Mouse (Mus musculus) kidney, adult 8-10 months (tissue): ENCODE measurements around the gene Fcor.

ENCODE experiments used
- DNase-seq, 2 experiments: peaks; one replicate each; pipeline ENCODE4 v3.0.0; 2022

Fcor gene

DNA sequence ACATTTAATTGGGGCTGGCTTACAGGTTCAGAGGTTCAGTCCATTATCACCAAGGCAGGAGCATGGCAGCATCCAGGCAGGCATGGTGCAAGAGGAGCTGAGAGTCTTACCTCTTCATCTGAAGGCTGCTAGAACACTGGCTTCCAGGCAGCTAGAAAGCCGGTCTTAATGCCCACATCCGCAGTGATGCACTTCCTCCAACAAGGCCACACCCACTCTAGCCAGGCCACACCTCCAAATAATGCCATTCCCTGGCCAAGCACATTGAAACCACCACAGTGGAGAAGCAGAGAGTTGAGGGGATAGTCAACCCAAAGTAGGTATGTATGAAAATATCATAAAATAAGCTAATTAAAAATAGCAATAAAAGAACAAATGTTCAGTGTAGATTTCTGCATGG lies 1.8 kb downstream of the Fcor start:
- no peak for DNase-seq

DNA sequence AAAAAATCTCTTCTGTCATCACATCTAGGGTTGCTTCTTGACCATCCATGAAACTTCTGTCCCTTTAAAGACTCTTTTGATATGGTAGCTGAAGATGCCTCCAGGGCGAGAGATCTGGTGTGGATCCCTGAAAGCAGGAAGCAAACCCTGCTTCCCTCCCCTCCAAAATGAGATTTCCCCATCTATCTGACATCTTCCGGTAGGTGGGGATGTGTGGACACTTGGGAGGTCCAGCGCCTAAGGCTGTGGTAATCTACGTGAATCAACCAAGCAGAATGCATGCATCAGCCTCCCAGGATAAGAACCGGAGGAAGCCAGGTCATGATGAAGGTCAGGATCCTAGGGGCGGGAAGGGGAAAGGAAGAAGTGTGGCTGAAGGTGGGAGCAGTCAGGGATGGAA lies 6.7 kb downstream of the Fcor start, which contains the start of gene Mcemp1:
Gene Mcemp1, plus strand, starts transcription at position 248 of the 400 bp plus-strand sequence.
- no peak for DNase-seq

DNA sequence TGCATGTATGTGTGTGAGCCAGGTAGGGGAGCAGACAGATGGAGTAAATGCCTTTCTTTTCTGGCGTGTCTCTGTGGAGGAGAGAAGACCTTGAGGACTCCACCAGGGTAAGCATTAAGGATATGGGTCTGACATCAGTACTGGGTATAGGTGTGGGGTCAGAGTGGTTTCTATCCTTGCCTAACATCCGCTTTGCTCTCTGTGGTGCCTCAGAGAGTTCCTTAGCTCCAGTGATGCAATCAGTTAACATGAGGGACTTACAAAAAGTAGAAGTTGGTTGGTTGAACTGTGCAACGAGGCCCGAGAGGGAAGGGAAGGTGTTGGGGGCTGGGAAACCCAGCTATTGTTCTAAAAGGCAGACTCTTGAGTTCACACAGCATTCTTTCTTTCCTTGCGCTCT lies 7.8 kb downstream of the Fcor start:
- no peak for DNase-seq

DNA sequence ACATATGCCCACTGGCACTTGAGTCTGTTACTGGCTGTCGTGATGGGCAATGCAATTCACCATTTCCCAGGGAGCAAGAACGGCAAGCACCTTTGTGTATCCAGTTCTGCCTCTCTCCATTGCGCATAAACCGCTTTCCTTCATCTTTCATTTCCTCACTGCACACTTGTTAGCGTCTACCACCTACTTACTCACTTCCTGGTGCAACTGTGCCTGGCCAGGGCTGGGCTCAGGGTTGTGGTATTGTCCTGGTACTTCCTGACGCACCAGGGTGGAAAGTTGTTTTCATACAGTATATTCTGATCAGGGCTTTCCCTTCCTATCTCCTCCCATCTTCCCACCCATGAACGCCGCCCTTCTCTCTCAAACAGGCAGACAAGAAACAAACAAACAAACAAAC lies 11.3 kb downstream of the Fcor start:
- DNase-seq, result no peak

DNA sequence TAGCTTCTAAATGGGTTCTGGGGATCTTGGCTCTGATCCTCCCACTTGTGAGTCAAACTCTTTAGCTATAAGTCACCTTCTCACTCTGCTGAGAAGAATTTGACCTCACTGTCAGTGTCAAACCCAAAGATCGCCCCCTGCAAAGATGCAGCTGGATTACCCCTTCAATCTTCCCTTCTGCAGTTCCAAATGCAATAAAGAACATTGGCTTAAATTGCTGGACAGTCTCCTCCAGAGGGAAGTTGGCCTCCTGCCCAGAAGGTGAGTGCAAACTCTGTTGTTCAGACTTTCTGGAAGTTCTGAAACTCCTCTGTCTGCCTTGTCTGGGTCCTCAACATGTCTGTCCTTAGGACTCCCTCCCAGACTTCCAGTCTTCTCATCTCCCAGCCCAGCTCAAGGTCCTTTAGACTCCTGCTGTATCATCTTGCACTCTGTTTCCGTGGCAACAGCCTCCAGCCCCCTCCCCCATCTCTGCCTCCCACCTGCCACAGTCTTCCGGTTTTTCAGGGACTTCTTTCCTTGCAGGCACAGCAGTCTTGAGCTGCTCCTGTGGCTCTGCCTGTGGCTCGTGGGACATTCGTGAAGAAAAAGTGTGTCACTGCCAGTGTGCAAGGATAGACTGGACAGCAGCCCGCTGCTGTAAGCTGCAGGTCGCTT lies 15.3 kb downstream of the Fcor start:
- no peak for DNase-seq

DNA sequence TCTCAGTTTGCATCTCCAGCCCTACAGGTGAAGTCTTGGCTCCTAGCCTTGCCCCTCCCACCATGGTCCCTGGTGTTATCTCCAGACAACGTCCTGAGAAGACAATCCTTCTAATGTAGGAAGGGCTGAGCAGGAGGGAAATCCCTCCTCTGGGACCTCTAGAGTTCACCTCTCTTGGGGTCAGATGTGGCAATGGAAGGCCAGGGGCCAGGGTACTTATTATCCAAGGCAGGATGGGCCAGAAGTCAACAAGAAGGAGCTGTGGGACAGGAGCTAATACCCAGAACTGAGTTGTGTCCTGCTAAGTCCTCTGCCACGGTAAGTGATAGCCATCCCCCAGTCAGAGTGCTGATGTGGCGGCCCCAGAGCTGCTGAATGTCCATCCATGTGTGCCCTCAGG lies 16.6 kb downstream of the Fcor start, which contains the start of gene Retn:
Gene Retn, plus strand, starts transcription at position 245 of the 400 bp plus-strand sequence.
- DNase-seq, result no peak

DNA sequence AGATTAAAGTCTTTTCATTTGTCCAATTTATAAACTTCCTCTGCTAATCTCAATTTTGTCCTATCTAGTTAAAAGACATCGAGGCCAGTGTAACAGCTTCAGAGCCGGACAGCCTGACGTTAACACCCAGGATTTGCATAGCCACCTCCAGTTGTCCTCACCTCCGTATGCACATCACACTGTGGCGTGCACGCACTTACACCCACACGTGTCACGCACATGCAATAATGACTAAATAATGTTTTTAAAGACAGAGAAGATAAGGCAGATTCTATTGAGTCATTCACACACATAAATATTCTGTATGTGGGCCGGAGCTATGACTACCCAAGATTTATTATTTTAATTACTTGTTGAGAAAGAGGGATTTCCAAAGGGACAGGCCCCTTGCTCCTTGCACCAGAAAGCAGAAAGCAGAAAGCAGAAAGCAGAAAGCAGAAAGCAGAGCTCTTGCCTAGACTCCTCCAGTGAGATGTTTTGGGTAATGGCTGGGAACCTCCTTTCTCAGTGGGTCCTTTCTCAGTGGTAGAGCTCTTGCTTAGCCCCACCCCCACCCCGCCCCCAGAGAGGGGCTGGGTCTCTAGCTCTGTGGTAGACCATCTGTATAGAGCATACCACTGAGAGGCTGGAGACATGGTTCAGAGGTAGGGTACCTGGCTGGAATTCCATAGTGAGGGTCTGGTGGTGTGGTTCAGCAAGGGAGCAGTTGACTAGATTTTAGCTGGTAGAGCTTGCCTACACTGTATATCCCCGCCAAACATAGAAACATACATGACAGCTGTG lies 17.2 kb downstream of the Fcor start:
- no peak for DNase-seq

DNA sequence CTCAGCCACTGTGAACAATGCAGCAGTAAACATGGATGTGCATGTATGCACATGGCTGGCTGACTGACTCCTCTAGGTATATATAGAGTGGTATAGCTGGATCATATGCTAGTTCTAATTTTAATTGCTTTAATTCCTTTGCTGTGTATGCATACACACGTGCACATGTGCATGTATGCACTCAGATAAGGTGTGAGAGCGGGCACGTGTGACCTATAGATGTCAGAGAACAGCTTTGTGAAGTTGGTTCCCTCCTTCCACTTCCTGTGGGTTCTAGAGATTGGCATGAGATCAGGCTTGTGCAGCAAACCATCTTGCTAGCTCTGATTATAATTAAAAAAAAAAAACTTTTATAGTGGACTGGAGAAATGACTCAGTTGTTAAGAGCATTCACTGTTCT lies 19.3 kb downstream of the Fcor start:
- DNase-seq, result no peak

DNA sequence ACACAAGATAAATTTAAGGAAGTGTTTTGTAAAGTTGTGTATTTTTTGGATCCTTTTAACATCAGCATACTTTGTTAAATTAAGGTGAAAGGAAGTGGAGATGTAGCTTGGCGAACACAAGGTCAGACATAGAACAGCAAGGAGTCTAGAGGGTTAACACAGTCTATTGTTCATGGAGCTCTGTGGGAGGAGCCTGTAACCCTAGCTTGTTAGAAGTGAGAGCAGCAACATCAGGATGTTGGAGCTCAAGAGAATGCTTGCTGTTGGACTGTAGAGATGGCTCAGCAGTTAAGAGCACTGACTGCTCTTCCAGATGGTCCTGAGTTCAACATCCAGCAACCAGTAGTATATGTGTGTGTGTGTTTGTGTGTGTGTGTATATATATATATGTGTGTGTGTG lies 23.2 kb downstream of the Fcor start:
- no peak for DNase-seq

DNA sequence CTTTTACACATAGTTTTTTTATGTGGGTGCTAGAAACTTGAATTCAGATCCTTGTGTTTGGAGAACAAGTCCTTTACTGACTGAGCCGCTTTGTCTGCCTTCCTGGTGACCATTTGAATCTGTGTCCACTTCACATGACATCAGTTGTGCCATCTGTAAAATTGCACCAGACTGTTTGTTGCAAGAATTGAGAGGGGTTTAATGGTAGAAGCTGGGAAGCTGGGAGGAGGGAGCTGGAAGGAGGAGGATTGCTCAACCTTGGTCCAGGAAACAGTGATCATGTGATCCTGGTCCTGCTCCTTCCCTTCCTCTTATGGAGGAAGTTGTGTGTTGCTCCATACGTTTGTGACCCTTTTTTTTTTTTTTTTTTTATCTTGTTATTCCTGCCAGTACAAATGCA lies 23.9 kb downstream of the Fcor start:
- no peak for DNase-seq

DNA sequence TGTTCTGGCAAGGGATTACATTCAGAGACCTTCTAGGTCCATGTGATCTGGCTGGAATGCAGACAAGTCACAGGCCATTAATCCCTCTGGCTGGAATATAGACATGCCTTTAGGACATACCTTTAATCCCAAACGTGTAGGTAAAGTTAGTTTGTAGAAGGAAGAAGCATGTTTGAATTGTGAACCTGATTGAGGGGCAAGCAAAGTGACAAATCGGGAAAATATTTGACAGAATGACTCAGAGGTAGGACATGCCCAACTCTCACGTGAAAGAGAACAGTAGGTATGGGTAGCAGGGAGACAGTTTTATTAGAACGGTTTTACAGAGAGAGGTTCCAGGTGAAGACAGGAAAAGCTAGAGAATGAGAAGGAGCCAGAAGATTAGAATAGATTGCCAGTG lies 24.6 kb downstream of the Fcor start:
- no peak for DNase-seq

DNA sequence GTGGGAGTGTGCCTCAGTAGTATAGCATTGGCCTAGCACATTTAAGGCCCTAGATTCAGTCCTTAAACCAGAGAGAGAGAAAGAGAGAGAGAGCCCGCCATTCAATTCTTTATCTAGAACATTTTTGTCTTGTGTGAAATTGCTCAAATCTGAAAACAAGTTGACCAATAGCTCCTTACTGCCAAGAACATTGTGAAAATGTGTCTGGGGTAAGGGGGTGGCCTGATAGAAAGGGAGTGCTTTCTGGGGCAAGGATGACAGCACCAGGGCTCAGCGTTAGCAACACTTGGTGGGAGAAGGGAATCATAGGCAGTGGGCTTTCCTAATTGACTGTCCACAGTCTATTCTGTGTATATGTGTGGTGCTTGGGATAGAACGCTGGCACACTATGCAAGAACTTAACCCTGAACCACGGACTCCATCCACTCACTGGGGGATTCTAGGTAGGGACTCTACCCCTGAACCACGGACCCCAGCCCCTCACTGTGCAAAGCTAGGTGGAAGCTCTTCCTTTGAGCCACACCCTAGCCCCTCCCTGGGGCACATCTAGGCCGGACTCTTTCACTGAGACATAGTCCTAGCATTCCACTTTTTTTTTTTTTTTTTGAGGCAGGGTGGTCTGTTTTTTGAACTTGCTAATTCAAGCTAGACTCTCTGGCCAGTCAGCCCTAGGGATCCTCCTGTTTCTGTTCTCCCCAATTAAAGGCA lies 25.2 kb downstream of the Fcor start:
- DNase-seq, result no peak

DNA sequence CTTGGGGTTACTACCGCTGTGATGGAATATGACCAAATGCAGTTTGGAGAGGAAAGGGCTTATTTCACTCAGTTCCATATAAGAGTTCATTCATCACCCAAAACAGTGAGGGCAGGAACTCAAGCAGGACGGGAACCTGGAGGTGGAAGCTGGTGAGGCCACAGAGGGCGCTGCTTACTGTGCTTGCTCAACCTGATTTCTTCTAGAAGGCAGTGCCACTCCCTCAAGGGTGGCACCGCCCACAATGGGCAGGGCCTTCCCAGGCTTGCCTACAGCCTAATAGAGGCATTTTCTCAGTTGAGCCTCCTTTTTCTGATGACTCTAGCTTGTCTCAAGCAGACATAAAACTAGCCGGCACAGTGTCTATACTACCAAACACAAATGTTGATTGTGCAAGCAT lies 26.4 kb downstream of the Fcor start:
- DNase-seq, result peak; percentile 53 to 72

DNA sequence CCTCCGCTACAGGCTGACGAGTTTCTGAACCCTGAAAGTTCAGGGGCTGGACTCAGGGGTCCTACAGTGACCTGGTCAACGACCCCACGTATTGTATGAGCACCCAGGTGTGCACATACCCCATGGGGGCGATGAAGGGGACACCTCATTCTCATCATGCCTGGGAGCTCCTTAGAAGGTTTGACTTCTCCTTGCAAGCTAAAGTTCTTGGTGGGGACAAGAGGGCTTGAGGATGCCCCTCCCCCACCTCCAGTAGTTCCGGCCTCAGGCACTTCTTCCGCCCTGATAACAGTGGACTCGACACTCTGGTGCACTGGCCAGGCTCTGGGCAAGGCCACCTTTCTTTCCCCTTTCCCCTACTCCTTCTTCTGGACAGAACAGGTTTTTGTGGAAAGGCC lies 40.7 kb downstream of the Fcor start:
- DNase-seq, result no peak

DNA sequence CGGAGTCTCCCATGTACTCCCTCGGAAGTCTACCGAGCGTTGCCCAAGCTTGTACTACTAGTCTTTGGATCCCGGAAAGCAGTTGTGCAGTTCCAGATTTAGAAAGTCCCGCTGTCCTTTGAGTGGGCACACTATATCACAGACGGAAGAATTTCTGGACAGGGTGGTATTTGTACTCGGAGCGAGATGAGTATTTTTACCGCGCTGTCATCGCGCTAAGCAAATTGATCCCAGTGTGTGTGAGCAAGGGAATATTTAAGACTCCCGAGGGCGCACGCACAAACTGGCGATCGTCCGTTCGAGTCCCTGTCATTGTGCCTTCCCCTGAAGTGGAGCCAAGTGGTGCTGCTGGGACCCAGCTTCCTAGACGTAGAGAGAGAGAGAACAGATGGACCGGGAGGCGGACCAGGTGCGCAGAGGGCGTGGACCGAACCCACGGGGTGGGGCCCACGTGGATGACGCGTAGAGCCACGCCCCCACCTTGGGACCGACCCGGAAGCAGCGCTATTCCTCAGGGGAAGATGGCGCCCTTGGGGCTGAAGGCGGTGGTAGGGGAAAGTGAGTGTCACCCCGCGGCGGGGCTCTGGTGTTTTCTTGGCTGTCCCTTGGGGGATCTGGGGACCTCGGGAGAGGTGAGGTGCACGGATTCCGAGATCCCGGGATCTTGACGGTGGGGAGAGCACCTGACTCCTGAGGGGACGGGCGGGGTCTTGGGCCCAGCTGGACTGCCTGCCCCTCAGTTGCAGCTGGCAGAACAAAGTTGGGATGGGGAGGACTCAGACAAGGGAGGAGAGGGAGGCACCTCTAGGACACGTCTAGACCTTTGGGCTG lies 41.3 kb downstream of the Fcor start, which contains the start of gene Stxbp2:
Gene Stxbp2, plus strand, starts transcription at position 309 of the 831 bp plus-strand sequence.
- peak; percentile 86 to 89 for DNase-seq

DNA sequence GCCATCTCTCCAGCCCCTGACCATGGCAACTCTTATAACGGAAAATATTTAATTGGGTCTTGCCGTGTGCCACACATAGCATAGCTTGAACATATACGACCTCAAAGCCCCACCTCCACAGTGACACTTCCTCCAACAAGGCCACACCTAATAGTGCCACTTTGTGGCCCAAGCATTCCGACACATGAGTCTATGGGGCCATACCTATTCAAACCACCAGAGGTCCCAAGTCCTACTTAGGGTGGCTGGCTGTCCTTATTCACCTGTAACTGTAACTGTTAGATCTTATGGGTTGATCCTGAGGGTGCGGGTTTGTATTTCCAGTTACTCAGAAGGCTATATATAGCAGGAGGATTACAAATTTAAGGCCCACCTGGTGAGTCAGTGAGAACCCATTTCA lies 44.1 kb downstream of the Fcor start:
- DNase-seq, result peak in 1 of 2 experiments; percentile 58

DNA sequence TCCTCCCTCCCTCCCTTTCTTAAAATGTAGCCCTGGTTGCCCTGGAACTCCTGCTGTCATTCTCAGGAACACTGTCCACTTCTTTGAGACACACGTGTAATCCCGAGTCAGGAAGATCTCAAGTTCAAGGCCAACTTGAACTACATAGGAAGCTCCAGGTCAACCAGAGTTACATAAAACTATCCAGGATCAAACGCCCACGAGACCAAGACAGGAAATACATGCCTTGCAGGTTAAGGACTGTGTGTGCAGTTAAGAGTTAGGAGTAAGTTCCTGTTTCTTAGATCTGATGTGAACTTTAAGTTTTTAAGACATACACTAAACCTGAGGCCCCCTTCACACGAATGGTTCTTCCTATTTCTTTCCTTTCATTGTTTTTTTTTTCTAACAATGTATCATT lies 45.2 kb downstream of the Fcor start:
- no peak for DNase-seq

DNA sequence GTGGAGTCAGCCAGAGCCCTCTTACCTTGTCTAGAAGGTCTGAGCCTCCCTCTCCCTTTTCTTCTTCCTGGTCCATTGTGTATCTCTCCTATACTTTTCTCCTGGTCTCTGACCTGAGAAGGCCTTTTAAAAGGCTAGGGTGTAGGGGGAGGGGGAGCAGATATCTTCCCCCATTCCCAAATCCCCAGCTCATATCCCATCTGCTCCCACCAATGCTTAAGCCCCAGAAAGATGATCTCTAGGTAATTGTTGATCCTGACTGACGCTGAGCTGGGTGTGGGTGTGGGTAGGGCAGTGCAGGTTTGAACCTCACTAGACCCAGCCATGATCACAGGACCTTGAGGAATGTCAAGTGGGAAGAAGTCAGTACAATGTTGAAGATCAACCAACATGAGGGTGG lies 46.7 kb downstream of the Fcor start, which contains the start of gene Pcp2:
Gene Pcp2, minus strand, starts transcription at position 101 of the 400 bp plus-strand sequence.
- no peak for DNase-seq

DNA sequence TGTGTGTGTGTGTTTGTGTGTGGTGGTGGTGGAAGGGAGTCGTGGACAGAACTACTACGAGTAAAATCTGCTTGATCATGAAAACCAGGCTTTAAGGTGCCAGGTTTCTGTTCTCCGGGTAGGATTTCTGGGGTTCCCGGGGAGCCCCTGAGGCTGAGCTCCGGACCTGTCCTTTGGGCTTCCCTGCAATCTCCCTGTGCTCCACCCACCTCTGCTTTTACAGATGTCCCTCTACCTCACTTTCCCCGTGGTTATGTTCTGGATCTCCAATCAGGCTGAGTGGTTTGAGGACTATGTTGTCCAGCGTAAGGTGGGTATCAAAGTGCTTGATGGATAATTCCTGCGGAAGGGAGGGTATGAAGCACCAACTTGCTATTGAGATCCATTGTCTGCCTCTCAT lies 50.0 kb downstream of the Fcor start:
- no peak for DNase-seq

DNA sequence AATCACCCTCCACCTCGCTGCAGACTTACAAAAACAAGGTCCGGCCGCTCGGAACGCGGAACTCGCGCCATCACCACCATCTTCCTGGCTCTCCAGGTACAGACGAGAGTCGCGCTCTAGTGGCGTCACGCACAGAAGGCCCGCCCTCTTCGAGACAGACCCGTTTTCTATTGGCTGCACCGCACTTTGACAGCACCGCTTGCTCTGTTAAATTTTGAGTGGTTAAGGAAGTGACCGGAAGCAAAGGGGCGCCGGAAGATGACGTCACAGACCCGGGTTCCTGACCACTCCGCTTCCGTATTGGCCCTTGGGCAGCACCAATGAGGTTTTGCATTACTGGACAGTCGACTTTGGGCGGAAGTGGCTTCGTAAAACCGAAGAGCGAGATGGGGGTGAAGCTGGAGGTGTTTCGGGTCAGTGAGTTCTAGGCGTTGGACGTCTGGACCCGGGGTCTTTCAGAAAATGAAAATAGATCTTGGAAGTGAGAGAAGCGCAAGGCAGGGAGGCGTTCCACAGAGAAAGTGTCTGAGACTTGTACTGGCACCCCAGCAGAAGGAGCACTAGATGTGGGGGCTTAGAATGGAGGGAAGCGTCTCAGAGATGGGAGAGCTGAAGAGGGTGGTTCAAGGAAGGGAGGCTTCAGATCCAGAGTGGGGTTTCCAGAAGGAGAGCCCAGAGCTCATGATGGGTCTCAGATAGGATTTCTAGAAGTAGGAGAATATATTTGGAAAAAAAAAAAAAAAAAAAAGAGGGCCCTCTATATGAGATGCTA lies 50.8 kb downstream of the Fcor start, which contains the start of the genes Xab2 and Pet100:
Gene Xab2, minus strand, starts transcription at position 118 of the 772 bp plus-strand sequence.
Gene Pet100, plus strand, starts transcription at position 350 of the 772 bp plus-strand sequence.
- DNase-seq, result peak; percentile 99
